Mouse (Mus musculus) regulatory T cell (primary cell): ENCODE results near the gene Prl3d1.
"Not testable (repeated sequence)": the region's sequence is repeated elsewhere in the genome, so short reads cannot be mapped to it uniquely, and the experiment has no call there.

Source experiments
- in situ Hi-C: fragments of 300-600 bp; cut with MboI, MseI; formaldehyde crosslinking; loops from one replicate; pipeline ENCODE4 v1.15.1; 2025; ENCODE audit warnings: high pct_unique_total_duplicates

Prl3d1 gene

GRCm38 (mm10) chr13:27093890-27094289 is at the start of gene Prl3d1:
Prl3d1 (plus strand) TSS chr13:27094190.
- in situ Hi-C loops = not testable (repeated sequence)

DNA sequence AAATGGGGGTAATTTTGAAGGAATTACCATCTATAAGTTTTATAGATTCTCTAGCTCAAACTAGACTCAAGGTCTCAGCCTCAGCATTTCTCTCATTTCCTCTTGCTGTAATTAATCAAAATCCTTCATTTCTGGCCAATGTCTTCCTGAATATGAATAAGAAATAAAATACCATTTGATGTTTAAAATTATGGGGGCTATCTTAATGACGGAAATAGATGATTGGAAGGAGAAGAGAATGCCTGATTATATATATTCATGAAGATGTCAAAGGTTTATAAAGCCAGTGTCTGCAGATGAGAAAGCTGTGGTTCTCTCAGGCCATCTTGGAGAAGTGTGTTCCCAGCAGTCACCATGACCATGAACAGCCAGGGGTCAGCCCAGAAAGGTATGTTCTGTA is 36.7 kb upstream of the Prl3d1 start, which contains the start of gene Prl:
TSS of gene Prl (plus strand) at position 301 of the 400 bp plus-strand sequence.
- in situ Hi-C loops = no loop called here

DNA sequence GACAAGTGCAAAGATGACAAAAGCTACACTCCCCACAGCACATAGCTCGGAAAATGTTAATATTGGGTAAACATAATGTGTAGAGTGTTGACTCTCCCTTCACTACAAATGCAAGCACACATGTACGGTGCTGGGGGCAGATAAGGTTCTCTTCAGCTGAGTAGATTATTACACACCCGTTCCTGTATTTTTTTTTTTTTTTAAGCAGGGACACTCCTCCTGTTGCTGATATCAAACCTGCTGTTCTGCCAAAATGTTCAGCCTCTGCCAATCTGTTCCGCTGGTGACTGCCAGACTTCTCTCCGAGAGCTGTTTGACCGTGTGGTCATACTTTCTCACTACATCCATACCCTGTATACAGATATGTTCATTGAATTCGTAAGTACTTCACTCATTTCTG is 34.8 kb upstream of the Prl3d1 start:
- in situ Hi-C loops = no loop called here

DNA sequence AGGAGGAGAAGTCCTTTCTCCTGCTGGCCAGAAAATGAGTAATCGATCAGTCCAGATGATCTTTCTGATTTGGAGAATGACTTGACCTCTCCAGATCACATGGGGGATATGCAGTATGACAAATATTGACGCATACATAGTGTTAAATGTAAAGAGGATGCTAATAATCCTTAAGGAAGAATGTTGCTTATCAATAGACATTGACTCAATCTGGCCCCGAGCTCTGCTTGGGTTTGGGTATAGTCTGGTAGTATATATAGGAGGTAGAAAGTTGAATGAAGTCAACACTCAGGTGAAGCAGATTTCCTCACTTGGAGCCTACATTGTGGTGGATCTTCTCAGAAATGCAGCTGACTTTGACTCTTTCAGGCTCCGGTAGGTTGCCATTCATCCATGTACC is 27.4 kb downstream of the Prl3d1 start, which contains the start of gene Prl3d2:
TSS of gene Prl3d2 (plus strand) at position 301 of the 400 bp plus-strand sequence.
- in situ Hi-C loops = not testable (repeated sequence)

GRCm38 (mm10) chr13:27148264-27148663 is 54.3 kb downstream of the Prl3d1 start:
- in situ Hi-C loops = no loop called here
